Mouse (Mus musculus): ENCODE measurements at regions not wholly inside any gene's neighbourhood (a gene's known extent, or its start where the extent isn't known, plus 50 kb on each side); places are given as distances from the start of the nearest gene placed in this dataset.
A peak's percentile ranks its signal among the peaks of the same experiment; 100 is the strongest.

- TF ChIP-seq POLR2A (IDR thresholded peaks at IDR 0.05; ENCODE audit: extremely low read depth, insufficient read depth, low read length) (no peak), CTCF (IDR thresholded peaks at IDR 0.05; ENCODE audit: low read depth, low read length) (peak; percentile 51)
These were observed 628.1 kb downstream of the Snca start for GRCm38 (mm10) chr6:60201548-60201947.

Measured in liver, adult 2 months (tissue).